Mouse (Mus musculus) 3134 (cell line): ENCODE data around the gene Hormad2.

ENCODE experiments used
- DNase-seq: peaks from one replicate; pipeline ENCODE4 v3.0.0-alpha.2; 2011; ENCODE audit warnings: low spot score; ENCODE audit not compliant: insufficient read length; ENCODE audit errors: extremely low read depth

The Hormad2 gene

GRCm38 (mm10) chr11:4305090-4305489, 135.8 kb downstream of the Hormad2 start:
- DNase-seq = no peak

GRCm38 (mm10) chr11:4304203-4304602, 136.7 kb downstream of the Hormad2 start:
- no peak for DNase-seq

GRCm38 (mm10) chr11:4303033-4303432, 137.9 kb downstream of the Hormad2 start:
- peak; percentile 71 for DNase-seq

DNA sequence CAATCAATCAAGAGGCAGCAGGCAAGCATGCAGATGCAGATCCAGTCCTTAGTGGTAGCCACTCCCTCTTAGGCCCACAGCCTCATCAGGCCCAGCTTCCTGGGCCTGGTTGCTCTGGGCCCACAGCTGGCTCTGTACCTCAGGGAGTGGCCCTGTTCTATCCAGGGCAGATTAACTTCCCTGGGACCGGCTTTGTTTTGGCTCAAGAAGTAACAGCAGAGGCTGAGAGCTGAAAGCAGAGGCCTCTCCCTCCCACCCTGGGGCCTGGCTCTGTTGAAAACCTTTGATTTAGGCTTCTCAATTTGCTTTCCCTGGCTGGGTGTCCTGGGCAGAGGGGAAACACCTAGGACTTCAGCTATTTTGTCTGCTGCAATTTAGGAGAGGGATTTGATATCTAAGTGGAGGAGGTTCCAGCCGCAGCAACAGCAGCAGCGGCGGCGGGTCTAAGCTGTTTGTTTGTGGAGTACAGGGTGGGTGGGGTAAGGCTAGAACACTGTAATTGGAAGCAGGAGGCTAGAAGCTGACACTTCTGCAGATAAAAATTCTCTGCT, 138.5 kb downstream of the Hormad2 start:
- DNase-seq = peak; percentile 59

DNA sequence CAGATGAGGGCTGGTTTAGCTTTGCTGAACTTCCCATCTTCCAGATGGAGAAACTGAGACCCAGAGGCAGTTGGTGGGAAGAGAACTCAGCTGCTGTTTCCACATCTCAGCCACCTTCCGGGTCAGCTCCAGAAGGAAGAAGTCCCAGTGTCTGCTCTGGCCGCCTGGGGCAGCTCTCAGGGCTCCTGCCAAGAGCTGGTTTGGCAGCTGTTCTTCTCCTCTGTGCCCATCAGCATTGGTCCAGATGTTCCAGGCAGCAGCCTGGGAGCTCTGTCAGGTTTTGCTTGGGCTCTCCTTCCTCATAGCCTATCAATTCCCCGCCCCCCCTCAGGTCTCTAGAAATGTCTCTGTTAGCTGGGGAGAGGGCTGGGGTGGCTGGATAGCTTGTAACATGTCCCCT, 140.2 kb downstream of the Hormad2 start:
- DNase-seq = peak; percentile 74

DNA sequence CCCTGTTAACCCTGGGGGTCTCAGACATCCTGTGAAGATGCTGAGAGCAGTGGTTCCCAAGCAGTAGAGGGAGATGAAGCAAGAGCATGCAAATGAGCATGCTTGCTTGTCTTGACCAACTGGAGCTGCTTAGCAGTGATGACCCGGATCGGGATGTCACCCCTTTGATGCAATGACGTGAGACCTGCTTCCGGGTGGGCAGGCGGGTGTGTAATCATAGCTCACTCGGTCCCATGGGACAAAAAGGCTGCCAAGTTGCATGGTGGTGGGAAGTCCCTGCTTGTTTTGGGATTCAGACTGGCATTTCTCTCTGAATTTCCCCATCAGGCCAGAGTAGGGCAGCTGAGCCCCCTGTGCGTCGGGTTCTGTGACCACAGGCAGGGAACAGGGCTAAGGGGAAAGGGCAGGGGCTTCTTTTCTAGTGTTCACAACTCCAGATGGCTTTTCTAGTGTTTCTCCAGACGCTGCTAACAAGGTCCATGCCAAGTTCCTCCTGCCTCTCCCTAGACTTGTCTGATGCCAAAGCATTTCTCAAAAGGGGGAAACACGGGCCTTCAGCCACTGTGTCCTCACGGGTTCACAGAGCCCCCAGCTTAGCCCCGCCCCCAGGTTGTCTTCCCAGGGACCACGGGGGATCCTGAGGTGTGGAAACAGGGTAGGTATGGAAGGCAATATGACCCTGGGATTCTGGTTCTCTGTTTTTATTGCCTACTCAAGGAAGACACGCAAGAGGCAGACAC, 141.0 kb downstream of the Hormad2 start:
- peak; percentile 87 for DNase-seq

GRCm38 (mm10) chr11:4299191-4299590, 141.7 kb downstream of the Hormad2 start:
- peak; percentile 93 for DNase-seq

DNA sequence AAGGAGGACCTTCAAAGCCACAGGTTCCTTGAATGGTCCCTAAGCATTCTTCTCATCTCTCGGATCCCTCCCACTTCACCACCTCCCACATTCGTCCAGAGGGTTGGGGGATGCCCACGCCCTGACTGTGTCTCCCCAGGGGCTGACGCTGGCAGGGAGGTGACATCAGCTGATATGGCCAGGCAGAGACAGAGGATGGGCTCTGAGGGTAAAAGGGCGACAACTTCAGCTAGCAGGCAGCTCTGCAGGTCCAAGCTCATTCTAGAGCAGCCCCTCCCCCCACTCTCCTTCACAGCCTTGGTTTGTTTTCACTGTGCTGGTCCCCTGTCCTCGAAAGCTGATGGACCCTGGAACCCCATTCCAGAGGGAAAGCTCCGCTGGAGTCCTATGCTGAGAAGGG, 142.3 kb downstream of the Hormad2 start:
- DNase-seq = peak; percentile 63

DNA sequence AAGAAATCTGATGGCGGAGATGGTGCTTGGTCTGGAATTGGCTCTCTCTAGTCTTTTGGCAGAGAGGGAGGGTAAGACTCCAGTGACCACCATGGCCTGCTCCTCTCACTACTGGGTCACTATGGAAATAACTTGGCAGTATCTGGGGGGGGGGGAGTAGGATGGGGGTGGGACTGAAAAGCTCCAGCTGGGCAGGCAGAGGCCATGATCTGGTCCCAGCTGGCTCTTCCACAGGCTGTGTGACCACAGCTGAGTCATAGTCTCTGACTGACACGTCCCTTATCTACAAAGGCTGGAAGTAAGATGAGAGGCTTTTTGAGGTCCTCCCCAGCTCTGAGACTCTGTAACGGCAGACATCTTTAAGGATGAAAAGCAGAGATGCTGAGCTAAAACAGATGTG, 143.2 kb downstream of the Hormad2 start:
- DNase-seq = peak; percentile 50

GRCm38 (mm10) chr11:4296610-4297275, 144.2 kb downstream of the Hormad2 start:
- DNase-seq = peak; percentile 68
